Mouse (Mus musculus) myocyte (in vitro differentiated cells): ENCODE data around the gene Trim67.

ENCODE experiments used
- E2F4 ChIP-seq: IDR thresholded peaks from one replicate; pipeline ENCODE4 v1.6.1; 2011; ENCODE audit warnings: mild to moderate bottlenecking, control low read depth, moderate library complexity; ENCODE audit not compliant: insufficient read depth
- MAX ChIP-seq: IDR thresholded peaks from one replicate; pipeline ENCODE4 v1.6.1; 2011; ENCODE audit warnings: low read depth, mild to moderate bottlenecking, control low read depth
- POLR2A ChIP-seq: IDR thresholded peaks from one replicate; pipeline ENCODE4 v1.6.1; 2011; ENCODE audit warnings: low read depth, mild to moderate bottlenecking, control low read depth, moderate library complexity; ENCODE audit not compliant: insufficient read length
- SRF ChIP-seq: IDR thresholded peaks from one replicate; pipeline ENCODE4 v1.6.1; 2011; ENCODE audit warnings: low read depth; ENCODE audit not compliant: control insufficient read depth, insufficient read length
- USF1 ChIP-seq: IDR thresholded peaks from one replicate; pipeline ENCODE4 v1.6.1; 2011; ENCODE audit warnings: low read depth, mild to moderate bottlenecking, control low read depth, moderate library complexity

- TF ChIP-seq POLR2A = no peak
- TF ChIP-seq E2F4 = no peak
- no peak for TF ChIP-seq USF1
- no peak for TF ChIP-seq MAX
- no peak for TF ChIP-seq SRF
Measured at GRCm38 (mm10) chr8:124754792-124755190, 38.1 kb upstream of the Trim67 start.
